Mouse (Mus musculus): ENCODE measurements around the gene Lin28a.

Lin28a gene

GRCm38 (mm10) chr4:133978021-133978711 lies 40.5 kb downstream of the Lin28a start:
- DNase-seq: no peak

DNA sequence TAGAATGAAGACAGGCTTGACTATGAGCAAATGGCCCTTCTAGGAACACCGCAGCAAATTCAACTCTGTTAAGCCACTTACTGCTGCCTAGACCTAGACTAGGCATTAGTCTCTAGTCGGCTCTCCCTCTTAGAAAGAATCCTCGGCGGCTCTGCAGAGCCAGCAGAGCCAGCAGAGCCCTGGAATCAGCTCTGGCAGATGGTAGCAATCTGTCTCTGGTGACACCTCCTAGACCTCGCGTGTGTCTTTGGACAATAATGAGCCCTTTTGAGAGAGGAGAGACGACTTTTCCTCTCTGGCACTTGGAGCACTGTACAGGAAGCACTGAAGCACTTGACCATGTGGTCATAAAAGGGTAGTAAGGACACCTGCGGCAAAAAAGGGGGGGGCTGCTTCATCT lies 46.9 kb downstream of the Lin28a start:
- DNase-seq: peak; percentile 32 to 50

DNA sequence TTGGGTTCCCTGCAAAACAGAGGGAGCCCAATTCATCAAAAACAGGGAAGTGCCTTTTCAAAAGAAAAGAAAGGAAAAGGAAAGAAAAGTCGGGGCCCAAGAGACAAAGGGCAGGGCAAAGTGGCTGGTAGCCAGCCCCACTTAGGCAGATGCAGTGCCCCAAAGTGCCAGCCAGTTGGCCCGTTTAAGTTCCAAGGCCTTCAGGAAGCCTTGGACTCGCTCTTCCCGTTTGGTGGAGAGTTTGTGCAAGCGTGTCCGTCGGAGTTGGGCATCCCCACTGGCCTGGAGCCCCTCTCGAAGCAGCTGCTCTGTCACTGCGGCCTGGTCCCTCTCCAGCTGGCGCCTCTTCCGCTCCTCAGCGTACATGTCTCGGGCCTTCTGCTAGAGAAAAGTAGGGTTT lies 47.8 kb downstream of the Lin28a start:
- DNase-seq: peak; percentile 28 to 40

- DNase-seq: peak; percentile 13 to 41
Measured at GRCm38 (mm10) chr4:133970196-133970595, 48.4 kb downstream of the Lin28a start.

DNA sequence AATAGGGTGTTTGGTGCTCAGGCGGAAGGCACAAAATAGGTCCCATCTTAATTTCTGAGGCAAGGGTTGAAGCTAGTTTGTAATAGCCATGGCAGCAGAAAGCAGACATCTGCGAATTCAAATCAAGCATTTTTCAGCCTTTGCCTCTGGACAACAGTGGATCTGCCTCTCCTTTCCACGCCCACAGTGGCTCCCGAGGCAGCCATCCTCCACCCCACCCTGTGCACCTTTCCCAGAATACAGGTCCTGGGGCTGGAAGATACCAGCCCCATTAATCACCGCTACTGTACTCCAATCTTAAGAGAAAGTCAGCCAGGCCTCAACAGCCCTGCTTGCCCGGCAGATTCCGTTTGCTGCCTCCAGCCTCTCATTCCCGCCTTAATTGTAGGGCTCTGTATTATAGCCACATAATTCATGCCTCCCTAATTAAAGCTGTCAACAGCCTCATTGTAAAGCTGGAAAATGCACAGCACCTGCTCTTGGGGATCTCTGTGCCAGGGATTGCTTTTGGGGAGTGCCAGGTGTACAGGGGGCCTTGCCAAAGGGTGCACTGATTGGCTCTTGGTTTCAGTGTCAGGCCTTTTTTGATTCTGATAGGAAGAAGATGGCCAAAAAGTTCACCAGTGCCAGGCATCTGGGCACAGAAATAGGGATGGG lies 49.4 kb downstream of the Lin28a start:
- peak; percentile 18 to 20 for DNase-seq

- DNase-seq: peak; percentile 59 to 64
Measured at GRCm38 (mm10) chr4:133968150-133968921, 50.3 kb downstream of the Lin28a start, which contains the start of gene Hmgn2. Gene Hmgn2, minus strand, starts transcription at chr4:133968650.

GRCm38 (mm10) chr4:133967866-133968149 lies 50.8 kb downstream of the Lin28a start:
- peak; percentile 92 to 96 for DNase-seq

DNA sequence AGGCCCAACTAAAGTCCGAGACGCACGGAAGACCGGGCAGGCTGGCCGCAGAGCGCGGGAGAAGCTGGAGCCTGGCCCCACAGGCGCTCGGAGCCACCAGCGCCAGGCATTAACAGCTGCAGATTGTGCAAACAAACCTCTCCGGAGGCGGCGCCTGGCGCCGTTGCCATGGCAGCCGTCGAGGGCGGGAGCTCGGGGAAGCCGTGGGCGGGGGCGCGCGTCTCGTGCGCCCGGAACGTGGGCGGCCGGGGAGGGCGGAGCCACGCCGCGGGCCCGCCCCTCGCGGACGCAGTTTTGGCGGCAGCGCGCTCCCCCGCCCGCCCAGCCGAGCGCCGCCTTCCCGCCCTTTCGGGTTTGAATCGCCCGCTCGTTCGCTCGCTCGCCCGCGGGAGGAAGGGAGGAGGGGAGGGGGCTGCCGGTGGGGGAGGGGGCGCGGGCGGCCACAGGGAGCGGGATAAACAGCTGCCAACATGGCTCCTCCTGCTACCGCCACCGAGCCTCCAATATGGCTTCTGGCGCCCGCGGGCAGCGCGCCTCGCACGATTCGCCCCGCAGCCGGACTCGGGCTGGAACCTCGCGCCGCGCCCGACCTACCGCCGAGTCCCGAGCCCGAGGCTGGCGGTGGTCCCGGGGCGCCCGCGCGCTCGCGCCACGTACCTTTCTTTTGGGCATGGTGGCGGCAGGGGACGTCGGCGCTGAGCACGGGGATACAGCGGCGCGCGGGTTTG lies 51.3 kb downstream of the Lin28a start:
- DNase-seq: peak; percentile 97 to 99

GRCm38 (mm10) chr4:133966271-133966940 lies 52.2 kb downstream of the Lin28a start:
- DNase-seq: no peak

- DNase-seq: no peak
Measured at GRCm38 (mm10) chr4:133962566-133962965, 56.1 kb downstream of the Lin28a start.

GRCm38 (mm10) chr4:133958884-133959283 lies 59.8 kb downstream of the Lin28a start:
- no peak for DNase-seq

- no peak for DNase-seq
Measured at GRCm38 (mm10) chr4:133956358-133956757, 62.3 kb downstream of the Lin28a start.

Measured in cerebellum, postnatal 25 days (tissue).